Mouse (Mus musculus) MEL-GATA-1-ER (cell line): ENCODE results near the gene Runx2.

Experiments used
- DNase-seq: peaks from one replicate; pipeline ENCODE4 v3.0.0-alpha.2; 2012; ENCODE audit warnings: low read depth; ENCODE audit errors: extremely low read depth

Runx2 gene

DNA sequence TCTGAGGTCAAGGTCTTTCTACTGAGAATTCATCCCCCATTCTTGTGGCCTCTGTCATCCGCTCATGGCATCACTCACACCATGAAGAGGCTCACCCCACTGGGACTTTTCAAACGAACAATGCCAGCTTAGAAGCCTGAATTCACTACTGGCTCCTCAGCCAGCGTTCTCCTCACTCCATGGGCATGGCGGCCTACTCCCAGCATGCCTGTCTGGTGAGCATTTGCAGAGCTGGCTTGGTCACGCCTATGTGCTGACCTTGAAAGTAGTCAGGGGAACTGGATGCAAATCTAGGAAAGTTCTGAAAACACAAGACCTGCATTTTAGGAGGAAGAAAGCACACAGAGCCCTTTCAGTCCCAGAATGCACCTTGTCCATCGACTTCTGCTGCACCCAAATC, 187.3 kb downstream of the Runx2 start:
- DNase-seq: no peak

DNA sequence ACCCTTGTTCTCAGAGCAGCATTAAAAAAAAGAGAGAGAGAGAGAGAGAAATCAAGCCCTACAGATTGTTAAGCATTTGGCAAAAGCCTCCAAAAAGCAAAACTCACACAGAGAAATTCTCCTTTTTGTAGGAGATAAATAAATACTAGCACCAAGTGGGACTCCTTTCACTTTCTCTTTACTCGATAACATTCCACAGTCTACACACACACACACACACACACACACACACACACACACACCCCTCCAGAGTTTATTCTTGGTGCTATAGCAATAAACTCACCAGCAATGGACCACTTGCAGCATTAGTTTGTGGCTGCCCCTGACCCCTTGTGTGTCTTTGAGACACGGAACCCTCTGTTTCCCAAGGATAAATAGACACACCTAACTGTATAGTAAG, 190.9 kb downstream of the Runx2 start:
- no peak for DNase-seq

DNA sequence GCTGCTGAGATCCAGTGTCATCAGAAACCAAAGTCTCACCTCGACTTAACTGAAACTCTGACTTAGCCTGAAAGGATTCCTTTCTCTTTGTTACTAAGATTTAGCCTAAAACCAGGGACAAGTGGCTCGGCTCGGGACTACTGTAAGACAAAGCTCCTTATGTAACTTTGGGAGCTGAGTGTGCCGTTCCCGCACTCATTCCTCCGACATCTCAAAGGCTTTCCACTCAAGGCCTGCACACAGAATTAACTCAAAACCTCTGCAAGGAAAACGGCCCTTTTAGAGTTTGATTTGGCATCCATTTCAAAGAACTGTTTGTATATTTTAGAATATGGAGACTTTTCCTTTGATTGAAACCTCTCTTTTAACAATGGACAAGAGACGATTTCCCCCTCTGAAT, 191.3 kb downstream of the Runx2 start:
- DNase-seq: no peak

DNA sequence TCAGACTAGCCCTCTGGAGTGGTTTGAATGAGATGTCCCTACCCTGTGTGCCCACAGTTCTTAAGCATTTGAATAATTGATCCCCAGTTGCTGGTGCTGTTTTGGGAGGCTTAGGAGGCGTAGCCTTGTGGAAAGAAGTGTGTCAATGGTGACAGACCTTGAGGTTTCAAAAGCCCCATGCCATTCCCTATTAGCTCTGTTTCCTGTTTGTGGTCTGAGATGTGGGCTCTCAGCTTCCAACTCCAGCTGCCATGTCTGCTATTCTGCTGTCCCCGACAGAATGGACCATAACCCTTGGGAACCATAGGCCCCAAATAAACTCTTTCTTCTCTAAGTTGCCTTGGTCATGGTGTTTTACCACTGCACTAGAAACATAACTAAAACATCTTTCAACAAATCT, 194.1 kb downstream of the Runx2 start:
- DNase-seq: no peak

DNA sequence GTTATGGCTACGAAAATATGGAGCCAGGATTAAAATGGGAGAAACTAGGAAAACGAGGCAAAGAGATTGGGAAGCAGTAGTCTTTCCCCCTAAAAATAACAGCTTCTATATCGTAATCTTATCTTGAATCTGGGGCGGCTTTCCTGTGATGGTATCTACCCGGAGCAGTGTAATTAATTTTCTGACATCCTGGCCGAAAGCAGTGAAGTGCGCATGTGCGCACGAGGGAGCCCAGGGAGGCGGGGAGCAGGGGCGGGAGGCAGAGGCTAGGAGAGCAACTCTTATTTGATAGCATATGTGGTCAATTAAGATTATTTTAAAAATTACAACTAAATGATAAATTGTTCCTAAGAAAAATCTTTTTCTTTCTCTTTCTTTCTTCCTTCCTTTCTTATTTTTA, 195.9 kb downstream of the Runx2 start:
- DNase-seq: no peak

DNA sequence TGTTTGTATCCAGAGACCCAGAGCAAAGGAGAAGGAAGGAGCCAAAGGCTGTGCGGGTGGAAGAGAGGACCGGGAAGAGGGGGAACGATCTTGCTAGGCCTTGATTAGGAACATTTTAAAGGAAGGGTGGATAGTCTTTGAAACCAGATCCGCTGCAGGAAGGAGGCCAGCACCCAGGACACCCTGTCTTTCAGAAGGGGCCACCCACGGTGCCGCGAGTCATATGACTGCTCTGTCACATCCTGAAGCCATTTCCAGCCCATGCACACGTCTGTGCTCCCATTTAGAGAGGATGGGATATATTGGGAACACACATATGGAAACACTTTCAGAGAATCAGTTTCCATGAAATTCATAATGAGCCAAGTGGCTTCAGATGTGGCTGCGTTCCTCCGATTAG, 196.4 kb downstream of the Runx2 start:
- DNase-seq: no peak

DNA sequence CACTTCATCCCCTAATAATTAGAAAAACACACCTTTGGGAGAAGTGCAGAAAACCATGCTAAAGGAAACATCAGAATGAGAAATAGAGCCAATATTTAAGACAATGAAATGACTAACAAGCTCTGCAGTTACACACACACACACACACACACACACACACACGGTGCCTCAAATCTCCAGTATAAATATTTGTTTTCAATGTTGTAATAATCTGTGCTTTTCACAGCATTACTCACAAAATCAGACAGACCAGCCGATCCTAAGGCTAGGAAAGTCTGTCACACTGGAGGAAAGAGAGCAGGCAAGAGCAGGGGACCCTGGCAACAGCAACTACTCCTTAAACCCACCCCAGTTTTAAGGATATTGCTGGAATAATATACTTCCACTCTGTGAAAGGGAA, 196.9 kb downstream of the Runx2 start:
- no peak for DNase-seq

DNA sequence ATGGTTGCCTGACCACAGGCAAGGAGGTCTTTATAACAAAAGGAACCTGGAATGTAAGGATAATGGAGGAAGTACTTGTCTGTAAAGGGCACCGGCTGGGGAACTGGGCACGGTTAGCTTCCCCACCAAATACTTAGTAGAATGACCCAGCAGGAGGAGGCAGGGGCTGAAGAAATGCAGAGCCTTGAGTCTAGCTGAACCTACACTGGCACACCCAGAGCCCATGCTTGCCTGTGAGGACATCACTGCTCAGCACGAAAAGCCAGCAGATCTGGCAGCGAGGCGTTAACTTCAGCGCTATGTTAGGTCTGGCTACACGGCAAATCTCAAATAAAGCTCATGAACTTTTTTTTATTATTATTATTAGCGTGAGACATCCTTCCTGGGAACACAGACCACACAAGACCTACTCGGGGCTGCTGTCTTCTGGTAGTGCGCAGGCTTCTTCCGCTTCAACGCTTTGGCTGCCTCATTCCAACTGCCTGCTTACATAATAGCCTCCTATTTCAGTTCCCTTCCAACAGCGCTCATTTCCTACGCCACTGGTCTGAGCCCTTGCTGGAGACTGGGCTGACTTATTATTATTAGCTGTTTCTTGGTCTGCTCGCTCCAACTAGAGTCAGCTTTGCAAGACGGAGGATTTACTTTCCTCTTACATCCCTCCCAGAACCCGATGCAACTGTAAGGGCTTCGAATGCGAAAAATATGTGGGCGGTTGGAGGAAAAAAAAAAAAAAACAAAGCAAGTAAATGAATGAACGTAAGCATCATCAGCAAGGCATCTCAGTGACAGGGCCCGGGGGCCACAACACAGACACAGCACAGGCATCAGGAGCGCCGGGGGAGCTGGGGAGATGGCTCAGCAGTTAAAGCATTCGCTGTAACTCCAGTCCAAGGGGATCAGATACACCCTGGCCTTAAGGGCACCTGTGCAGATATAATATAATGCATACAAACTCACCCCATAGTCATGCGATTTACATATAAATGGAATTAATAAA, 200.6 kb downstream of the Runx2 start:
- no peak for DNase-seq

DNA sequence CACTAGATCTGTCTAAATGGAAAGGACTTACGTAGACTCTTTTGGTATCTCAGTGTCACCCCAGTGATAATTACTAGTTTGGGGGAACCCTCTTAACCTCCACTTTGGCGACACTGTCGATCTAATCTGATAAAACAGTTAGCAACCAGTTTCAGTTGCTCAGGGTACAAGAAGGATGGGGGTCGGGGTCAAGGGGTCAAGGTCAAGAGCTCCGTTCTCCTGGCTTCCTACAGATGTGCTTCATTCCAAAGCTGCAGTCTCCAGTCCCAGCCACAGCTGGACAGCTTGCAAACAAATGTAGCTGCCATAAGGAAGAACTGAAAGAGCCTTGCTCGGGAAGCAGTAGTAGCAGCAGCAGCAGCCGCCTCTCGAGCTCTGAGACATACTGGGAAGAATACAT, 202.0 kb downstream of the Runx2 start:
- no peak for DNase-seq

DNA sequence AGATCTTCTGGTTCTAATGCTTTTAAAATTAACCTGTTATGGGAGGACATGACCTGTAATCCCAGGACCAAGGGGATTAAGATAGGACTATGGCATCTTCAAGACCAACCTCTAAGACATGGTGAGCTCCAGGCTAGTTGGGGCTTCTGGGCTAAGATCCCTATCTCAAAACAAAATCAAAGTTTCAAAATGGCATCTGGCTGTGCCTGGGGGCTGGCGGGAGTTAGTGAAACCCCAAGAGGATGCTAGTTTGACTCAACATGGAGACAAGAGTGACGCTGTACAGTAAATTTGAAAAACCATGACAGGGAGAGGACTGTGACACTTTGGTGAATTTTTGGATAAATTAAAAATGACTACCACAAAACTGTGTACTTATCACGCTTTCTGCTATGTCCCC, 202.6 kb downstream of the Runx2 start:
- no peak for DNase-seq

DNA sequence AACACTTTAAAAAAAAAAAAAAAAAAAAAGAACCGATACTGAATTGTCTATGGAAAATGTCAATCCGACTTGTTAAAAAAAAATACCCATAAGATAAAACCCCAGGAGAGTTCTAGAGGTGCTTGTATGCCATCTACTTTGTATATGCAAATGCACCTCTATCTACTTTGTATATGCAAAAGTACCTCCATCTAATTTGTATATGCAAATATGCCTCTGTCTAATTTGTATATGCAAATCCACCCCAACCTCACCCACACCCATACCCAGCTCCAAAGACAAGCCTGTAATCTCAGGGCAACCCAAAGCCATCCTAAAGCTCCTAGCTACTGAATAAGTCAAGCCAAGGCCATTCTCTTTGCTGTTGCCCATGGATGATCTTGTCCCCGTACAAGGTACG, 203.1 kb downstream of the Runx2 start:
- DNase-seq: no peak

DNA sequence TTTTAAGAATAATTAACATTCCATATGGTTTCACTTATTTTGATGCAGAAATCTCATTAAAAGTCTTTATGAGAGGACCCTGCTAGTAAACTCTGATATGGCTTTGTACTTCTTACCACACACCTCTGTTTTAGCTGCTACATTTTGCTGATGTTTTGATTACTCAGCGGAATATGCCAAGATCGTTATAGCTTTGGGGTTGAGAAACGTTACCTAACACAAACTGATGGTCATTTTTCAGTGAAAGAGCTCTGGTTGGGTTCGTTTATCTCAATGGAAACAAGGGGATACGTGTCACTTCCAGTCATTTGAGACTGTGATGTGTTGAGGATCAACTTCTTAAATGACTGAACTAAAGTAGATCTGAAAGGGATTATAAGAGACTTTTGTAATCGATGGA, 203.8 kb downstream of the Runx2 start:
- DNase-seq: no peak

DNA sequence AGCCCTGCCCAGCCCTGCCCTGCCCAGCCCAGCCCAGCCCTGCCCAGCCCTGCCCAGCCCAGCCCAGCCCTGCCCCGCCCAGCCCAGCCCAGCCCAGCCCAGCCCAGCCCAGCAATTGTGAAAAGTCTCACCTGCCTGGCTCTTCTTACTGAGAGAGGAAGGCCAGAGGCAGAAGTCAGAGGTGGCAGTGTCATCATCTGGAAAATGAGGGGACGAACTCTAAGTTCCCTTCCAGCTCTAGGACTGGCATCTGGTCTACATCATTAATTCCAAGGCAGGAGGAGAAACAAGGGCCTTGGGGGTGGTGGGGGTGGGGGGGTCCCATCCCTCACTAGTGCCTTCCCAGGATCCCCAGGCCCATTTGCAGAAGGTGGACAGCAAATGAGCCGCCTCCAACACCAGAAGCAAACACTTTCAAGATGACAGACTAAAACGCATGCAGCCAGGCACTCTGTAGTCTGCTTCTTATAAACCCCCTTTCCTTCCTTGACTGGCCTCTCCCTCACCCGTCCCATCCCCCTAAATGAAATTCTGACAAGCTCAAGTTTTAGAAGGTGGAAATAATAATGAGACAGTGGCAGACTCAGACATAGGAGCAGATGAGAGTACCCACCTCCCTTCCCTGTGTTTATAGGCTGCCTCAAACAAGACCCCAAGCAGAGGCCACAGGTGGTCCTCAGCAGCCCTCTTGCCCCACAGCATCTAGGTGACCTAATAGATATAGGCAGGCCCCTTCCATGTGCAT, 204.5 kb downstream of the Runx2 start:
- DNase-seq: no peak

DNA sequence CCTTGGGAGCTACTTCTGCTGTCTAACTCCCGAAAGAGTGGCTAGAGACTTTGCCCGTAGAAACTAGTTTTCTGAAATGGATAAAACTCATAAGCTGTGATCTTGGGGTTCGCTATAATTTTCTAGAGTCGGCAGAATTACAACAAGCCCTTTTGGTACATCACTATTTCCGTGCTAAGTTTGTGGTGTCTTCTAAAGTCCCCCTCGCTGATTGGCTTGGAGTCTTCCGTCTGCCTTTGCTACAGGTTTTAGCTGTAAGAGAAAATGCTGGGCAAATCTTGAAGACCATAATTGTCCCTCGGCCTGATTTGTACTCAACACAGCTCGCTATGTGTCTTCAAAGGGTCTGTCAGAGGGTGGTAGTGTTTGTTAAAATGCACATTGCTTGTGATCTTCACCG, 205.2 kb downstream of the Runx2 start:
- no peak for DNase-seq

DNA sequence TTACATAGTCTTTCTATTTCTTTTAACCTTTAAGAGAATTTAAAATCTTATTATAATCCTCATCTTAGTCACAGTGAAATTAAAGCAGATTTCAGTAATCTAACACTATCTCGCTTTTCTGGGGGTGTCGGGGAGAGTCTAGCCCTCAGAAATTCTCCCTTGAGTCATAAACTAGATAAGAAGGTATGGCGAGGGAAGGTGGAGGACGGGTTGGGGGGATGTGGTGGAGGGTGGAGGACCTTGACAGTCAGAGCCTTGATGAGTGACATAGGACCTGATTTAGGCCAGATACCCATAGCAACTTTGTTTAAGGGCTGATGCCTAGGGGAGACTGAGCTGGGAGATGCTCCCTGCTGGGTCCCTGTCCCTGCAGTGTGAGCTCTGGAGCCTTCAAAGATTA, 205.7 kb downstream of the Runx2 start:
- DNase-seq: no peak

DNA sequence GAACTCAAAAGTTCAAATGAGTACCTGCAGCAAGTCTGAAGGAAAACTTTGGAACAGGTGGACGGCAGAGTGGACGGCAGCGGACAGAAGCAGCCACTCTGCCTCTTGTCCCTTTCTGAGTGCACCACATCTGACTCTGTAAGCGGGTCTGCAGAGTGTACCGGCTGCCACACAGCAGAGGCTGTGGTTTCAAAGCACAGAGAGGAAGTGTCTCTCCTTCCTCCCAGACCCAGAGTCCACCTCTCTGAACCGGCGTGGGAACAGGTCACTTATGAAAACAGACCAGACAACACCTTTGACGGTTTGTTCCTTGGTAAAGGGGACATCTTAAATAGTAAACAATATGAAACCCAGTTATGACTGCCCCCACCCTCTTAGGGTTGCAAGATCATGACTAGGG, 207.2 kb downstream of the Runx2 start:
- DNase-seq: no peak

DNA sequence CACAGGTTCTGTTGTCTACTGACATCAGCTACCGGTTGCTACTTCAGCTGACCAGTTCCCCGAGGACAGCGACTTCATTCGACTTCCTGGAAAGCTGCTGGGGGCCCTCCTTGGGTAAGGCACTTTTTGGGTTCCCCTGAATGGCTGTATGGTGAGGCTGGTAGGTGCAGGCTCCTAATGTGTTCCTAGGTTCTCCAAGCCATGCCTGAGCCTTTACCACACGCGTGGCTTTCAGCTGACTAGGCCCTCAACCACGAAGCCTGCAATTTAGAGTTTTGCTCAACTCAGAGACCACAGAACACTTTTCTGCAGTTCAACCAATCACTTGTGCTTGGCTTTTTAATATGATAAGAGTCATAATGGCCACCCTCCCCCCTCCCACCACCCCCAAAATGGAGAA, 208.4 kb downstream of the Runx2 start:
- no peak for DNase-seq

DNA sequence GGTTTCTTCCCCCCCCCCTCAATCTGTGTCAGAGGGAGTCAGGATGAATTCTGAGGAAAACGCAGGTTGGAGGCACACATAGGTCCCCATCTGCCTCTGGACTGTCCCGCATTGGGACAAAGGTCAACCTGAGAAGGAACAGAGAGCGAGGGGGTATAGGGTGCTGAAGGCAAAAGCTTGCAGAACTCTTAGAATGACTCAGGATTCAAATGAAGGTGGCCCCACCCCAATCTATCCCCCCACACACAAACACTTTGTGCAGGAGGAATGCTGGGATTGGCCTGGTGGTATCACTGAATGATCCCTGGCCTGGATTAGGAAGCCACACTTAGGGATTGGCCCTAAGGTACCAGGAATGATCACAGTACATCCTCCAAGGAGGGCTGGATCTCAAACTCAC, 208.8 kb downstream of the Runx2 start:
- no peak for DNase-seq

DNA sequence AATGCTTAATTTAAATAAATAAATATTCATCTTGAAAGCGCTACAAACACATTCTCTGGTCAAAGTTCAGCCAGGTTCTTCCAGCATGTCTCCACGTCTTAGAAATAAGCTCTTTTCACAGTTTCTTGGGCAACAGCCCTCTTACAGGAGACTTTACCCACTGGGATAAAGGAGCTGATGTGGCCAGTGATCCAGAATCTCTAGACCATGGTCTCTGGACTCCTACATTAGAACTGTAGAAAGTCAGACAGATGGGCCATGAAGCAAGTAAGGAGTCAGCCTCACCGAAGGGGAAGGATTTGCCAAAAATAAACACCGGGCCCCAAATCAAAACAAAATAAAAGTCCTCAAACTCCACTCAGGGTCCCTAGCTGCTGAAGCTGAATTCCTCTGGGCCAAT, 211.4 kb downstream of the Runx2 start:
- no peak for DNase-seq

DNA sequence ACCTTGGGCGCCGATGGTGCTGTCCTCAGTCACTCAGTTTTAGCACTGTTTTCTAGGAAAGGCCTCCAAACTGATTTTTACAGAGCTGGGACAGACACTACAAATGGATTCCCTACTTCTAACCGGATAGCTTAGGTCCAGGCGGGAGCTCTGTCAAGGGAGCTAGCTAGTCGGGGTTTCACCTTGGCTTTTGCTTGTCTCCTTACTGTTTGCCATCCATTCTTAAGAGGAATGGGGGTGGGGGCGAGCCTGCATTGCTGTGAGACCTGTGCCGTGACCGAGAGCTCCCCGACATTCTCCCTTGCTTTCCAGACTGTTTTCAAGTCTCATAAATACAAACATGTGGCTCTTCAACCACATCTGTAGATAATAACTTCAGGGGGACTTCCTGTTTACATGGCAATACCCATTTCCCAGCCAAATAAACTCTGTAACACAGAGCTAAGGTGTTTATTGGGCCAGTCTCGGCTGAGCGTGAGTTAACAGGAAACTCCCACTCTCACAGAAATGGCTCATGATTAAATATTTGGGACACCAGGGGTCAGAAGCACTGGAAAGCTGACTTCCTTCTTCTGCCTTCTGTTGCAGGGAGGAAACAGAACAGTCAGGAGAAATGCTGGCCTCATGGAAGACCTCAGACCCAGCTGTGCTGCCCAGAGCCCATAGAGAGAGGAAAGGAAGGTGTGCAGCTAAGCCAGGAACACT, 213.1 kb downstream of the Runx2 start:
- DNase-seq: no peak

DNA sequence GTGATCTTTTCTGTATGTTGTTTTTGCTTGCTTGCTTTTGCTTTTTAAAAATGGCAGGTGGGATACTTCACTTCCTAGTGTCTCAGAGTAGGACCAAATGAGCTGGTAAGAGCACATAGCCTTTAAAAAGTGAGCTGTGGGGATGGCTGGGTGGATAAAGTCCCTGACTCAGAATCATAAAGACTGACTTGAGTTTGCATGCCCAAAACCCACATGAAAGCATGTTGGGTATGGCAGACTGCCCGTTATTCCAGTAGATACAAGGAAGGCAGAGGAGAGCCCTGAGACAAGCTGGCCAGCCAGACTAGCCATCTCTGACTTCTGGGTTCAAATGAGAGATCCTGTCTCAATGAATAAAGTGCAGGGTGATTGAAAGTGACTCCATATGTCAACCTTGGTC, 214.7 kb downstream of the Runx2 start:
- no peak for DNase-seq

DNA sequence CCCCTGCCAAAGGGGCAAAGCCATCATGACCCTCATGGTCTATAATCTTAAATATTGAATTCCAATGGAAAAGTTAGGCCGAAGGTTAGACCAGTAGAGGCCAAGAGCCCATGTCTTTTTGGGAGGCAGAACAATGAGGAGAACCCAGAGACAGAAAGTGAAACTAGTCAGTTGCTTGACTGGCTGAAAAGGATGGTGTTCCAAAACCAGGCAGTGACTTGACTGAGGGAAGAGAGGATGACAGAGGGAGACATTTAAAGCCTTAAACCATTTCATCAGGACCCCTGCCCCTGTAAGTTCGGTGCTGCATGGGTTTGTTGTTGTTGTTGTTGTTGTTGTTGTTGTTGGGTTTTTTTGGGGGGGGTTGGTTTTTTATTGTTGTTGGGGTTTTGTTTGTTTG, 215.5 kb downstream of the Runx2 start:
- DNase-seq: no peak
